Mouse (Mus musculus): Measurements from ENCODE around the gene Scarb1. TPM values are rescaled to one million over a fixed set of nuclear protein-coding genes. Genes with fewer than 3 reads are reported as not detected.

The Scarb1 gene
- polyA plus RNA-seq, 1 experiment from 2014 or later: 28.2 TPM

GRCm38 (mm10) chr5:125325931-125326330 lies 15.0 kb downstream of the Scarb1 start:
- Histone ChIP-seq H3K27ac (no peak overlapping the region), H3K27me3 (replicated peaks) (no peaks in the 10 kb centered on the region), H3K9ac (no peak overlapping the region), H3K9me3 (no peaks in the 10 kb centered on the region), H3K4me3 (no peak overlapping the region), H3K36me3 (no peaks in the 10 kb centered on the region), H3K4me1 (no peaks in the 10 kb centered on the region), H3K4me2 (replicated peaks) (no peak overlapping the region)
- ATAC-seq (ENCODE audit: low FRiP score, low read depth): no peak
- 86% methylated on average over 11 of the region's 11 CpGs for WGBS

GRCm38 (mm10) chr5:125325285-125325684 lies 15.6 kb downstream of the Scarb1 start:
- H3K27ac ChIP-seq: no peak overlapping the region
- no peaks in the 10 kb centered on the region for H3K4me1 ChIP-seq
- ATAC-seq (ENCODE audit: low FRiP score, low read depth): no peak
- no peak overlapping the region for H3K4me2 ChIP-seq (replicated peaks)
- no peak overlapping the region for H3K9ac ChIP-seq
- H3K4me3 ChIP-seq: no peak overlapping the region
- WGBS: 93% methylated on average over 4 of the region's 4 CpGs
- no peaks in the 10 kb centered on the region for H3K36me3 ChIP-seq
- no peaks in the 10 kb centered on the region for H3K27me3 ChIP-seq (replicated peaks)
- H3K9me3 ChIP-seq: no peaks in the 10 kb centered on the region

GRCm38 (mm10) chr5:125323939-125324480 lies 16.9 kb downstream of the Scarb1 start:
- Histone ChIP-seq H3K27ac (no peak overlapping the region), H3K9me3 (no peaks in the 10 kb centered on the region), H3K9ac (no peak overlapping the region), H3K4me2 (replicated peaks) (no peak overlapping the region), H3K27me3 (replicated peaks) (no peaks in the 10 kb centered on the region), H3K36me3 (no peaks in the 10 kb centered on the region), H3K4me1 (no peaks in the 10 kb centered on the region), H3K4me3 (no peak overlapping the region)
- ATAC-seq (ENCODE audit: low FRiP score, low read depth): no peak
- WGBS: 90% methylated on average over 7 of the region's 7 CpGs

GRCm38 (mm10) chr5:125323128-125323527 lies 17.8 kb downstream of the Scarb1 start:
- H3K9ac ChIP-seq: peak overlapping the region; percentile 10; the same call in 1 of the 2 replicates
- no peaks in the 10 kb centered on the region for H3K36me3 ChIP-seq
- H3K4me2 ChIP-seq (replicated peaks): no peak overlapping the region
- H3K4me3 ChIP-seq: no peak overlapping the region
- no peaks in the 10 kb centered on the region for H3K9me3 ChIP-seq
- ATAC-seq (ENCODE audit: low FRiP score, low read depth): no peak
- H3K4me1 ChIP-seq: no peaks in the 10 kb centered on the region
- no peaks in the 10 kb centered on the region for H3K27me3 ChIP-seq (replicated peaks)
- H3K27ac ChIP-seq: no peak overlapping the region
- WGBS: 91% methylated on average over 6 of the region's 6 CpGs

- H3K4me1 ChIP-seq: no peaks in the 10 kb centered on the region
- 81% methylated on average over 3 of the region's 3 CpGs for WGBS
These were observed 19.1 kb downstream of the Scarb1 start for GRCm38 (mm10) chr5:125321836-125322235.

GRCm38 (mm10) chr5:125319057-125319800 lies 21.7 kb downstream of the Scarb1 start:
- H3K4me1 ChIP-seq: no peaks in the 10 kb centered on the region
- no peak overlapping the region for H3K4me3 ChIP-seq
- 94% methylated on average over 16 of the region's 16 CpGs for WGBS
- H3K27ac ChIP-seq: no peak overlapping the region
- H3K36me3 ChIP-seq: no peaks in the 10 kb centered on the region
- no peak overlapping the region for H3K4me2 ChIP-seq (replicated peaks)
- ATAC-seq (ENCODE audit: low FRiP score, low read depth): no peak
- H3K27me3 ChIP-seq (replicated peaks): no peaks in the 10 kb centered on the region
- H3K9ac ChIP-seq: no peak overlapping the region
- H3K9me3 ChIP-seq: no peaks in the 10 kb centered on the region

More at GRCm38 (mm10) chr5:125321836-125322235, 19.1 kb downstream of the Scarb1 start:
- ATAC-seq (ENCODE audit: low FRiP score, low read depth): no peak
- Histone ChIP-seq H3K27ac (no peak overlapping the region), H3K4me3 (no peak overlapping the region), H3K27me3 (replicated peaks) (no peaks in the 10 kb centered on the region), H3K9ac (no peak overlapping the region), H3K9me3 (no peaks in the 10 kb centered on the region), H3K36me3 (no peaks in the 10 kb centered on the region), H3K4me2 (replicated peaks) (no peak overlapping the region)

GRCm38 (mm10) chr5:125317953-125318352 lies 22.9 kb downstream of the Scarb1 start:
- no peaks in the 10 kb centered on the region for H3K27me3 ChIP-seq (replicated peaks)
- H3K9ac ChIP-seq: no peak overlapping the region
- no peak overlapping the region for H3K27ac ChIP-seq
- no peaks in the 10 kb centered on the region for H3K36me3 ChIP-seq
- 94% methylated on average over 8 of the region's 8 CpGs for WGBS
- H3K4me1 ChIP-seq: no peaks in the 10 kb centered on the region
- no peak for ATAC-seq (ENCODE audit: low FRiP score, low read depth)
- no peaks in the 10 kb centered on the region for H3K9me3 ChIP-seq
- H3K4me3 ChIP-seq: no peak overlapping the region
- H3K4me2 ChIP-seq (replicated peaks): no peak overlapping the region

GRCm38 (mm10) chr5:125317296-125317695 lies 23.6 kb downstream of the Scarb1 start:
- H3K4me2 ChIP-seq (replicated peaks): no peak overlapping the region
- H3K4me1 ChIP-seq: no peaks in the 10 kb centered on the region
- 84% methylated on average over 7 of the region's 7 CpGs for WGBS
- no peak overlapping the region for H3K27ac ChIP-seq
- no peaks in the 10 kb centered on the region for H3K36me3 ChIP-seq
- no peak overlapping the region for H3K9ac ChIP-seq
- ATAC-seq (ENCODE audit: low FRiP score, low read depth): no peak
- H3K4me3 ChIP-seq: no peak overlapping the region
- H3K9me3 ChIP-seq: no peaks in the 10 kb centered on the region
- H3K27me3 ChIP-seq (replicated peaks): no peaks in the 10 kb centered on the region

- WGBS: 82% methylated on average over 2 of the region's 2 CpGs
- no peak overlapping the region for H3K27ac ChIP-seq
- H3K4me3 ChIP-seq: no peak overlapping the region
- H3K4me1 ChIP-seq: no peaks in the 10 kb centered on the region
- no peak overlapping the region for H3K4me2 ChIP-seq (replicated peaks)
- H3K27me3 ChIP-seq (replicated peaks): no peaks in the 10 kb centered on the region
- no peak overlapping the region for H3K9ac ChIP-seq
- no peak for ATAC-seq (ENCODE audit: low FRiP score, low read depth)
- H3K36me3 ChIP-seq: no peaks in the 10 kb centered on the region
- no peaks in the 10 kb centered on the region for H3K9me3 ChIP-seq
These were observed 24.1 kb downstream of the Scarb1 start for GRCm38 (mm10) chr5:125316771-125317170.

- H3K27ac ChIP-seq: no peak overlapping the region
- no peaks in the 10 kb centered on the region for H3K36me3 ChIP-seq
These were observed 25.8 kb downstream of the Scarb1 start for GRCm38 (mm10) chr5:125315110-125315509.

GRCm38 (mm10) chr5:125313991-125314390 lies 26.9 kb downstream of the Scarb1 start:
- Histone ChIP-seq H3K4me1 (no peaks in the 10 kb centered on the region), H3K36me3 (no peaks in the 10 kb centered on the region), H3K27me3 (replicated peaks) (no peaks in the 10 kb centered on the region), H3K27ac (no peak overlapping the region), H3K9me3 (no peaks in the 10 kb centered on the region), H3K9ac (no peak overlapping the region), H3K4me3 (no peak overlapping the region), H3K4me2 (replicated peaks) (no peak overlapping the region)
- no peak for ATAC-seq (ENCODE audit: low FRiP score, low read depth)
- WGBS: 90% methylated on average over 11 of the region's 11 CpGs

More at GRCm38 (mm10) chr5:125315110-125315509, 25.8 kb downstream of the Scarb1 start:
- Histone ChIP-seq H3K4me2 (replicated peaks) (no peak overlapping the region), H3K27me3 (replicated peaks) (no peaks in the 10 kb centered on the region), H3K4me3 (no peak overlapping the region), H3K9me3 (no peaks in the 10 kb centered on the region), H3K9ac (no peak overlapping the region), H3K4me1 (no peaks in the 10 kb centered on the region)
- ATAC-seq (ENCODE audit: low FRiP score, low read depth): no peak
- WGBS: 85% methylated on average over 1 of the region's 1 CpGs

- Histone ChIP-seq H3K9me3 (no peaks in the 10 kb centered on the region), H3K27me3 (replicated peaks) (no peaks in the 10 kb centered on the region), H3K27ac (no peak overlapping the region), H3K4me2 (replicated peaks) (no peak overlapping the region), H3K9ac (no peak overlapping the region), H3K4me3 (no peak overlapping the region), H3K36me3 (no peaks in the 10 kb centered on the region), H3K4me1 (no peaks in the 10 kb centered on the region)
- WGBS: 84% methylated on average over 13 of the region's 13 CpGs
- no peak for ATAC-seq (ENCODE audit: low FRiP score, low read depth)
These were observed 27.8 kb downstream of the Scarb1 start for GRCm38 (mm10) chr5:125312970-125313597.

Measured in neural tube, embryonic 12.5 days (tissue).